Mouse (Mus musculus) gastrocnemius, adult 18-20 months (tissue): ENCODE measurements around the gene Gm10065. TPM values are rescaled to one million over a fixed set of nuclear protein-coding genes. Genes with fewer than 3 reads are reported as not detected.
"Not testable (repeated sequence)": the region's sequence is repeated elsewhere in the genome, so short reads cannot be mapped to it uniquely, and the experiment has no call there.

Experiments
- DNase-seq: peaks from one replicate; pipeline ENCODE4 v3.0.0; 2021; ENCODE audit warnings: low spot score
- long read RNA-seq, 2 experiments: library from polyadenylated mRNA; stranded (forward); transcript quantifications; one replicate each; pipeline ENCODE4 v2.0.0; 2021
- total RNA-seq, 2 experiments: library from RNA; stranded (reverse); gene quantifications; 2 replicates each; pipeline ENCODE4 v1.2.3; 2021

Gm10065 gene
- total RNA-seq = not detected
- long read RNA-seq, experiment 1 = 0 reads
- long read RNA-seq, experiment 2 = 0 reads

DNA sequence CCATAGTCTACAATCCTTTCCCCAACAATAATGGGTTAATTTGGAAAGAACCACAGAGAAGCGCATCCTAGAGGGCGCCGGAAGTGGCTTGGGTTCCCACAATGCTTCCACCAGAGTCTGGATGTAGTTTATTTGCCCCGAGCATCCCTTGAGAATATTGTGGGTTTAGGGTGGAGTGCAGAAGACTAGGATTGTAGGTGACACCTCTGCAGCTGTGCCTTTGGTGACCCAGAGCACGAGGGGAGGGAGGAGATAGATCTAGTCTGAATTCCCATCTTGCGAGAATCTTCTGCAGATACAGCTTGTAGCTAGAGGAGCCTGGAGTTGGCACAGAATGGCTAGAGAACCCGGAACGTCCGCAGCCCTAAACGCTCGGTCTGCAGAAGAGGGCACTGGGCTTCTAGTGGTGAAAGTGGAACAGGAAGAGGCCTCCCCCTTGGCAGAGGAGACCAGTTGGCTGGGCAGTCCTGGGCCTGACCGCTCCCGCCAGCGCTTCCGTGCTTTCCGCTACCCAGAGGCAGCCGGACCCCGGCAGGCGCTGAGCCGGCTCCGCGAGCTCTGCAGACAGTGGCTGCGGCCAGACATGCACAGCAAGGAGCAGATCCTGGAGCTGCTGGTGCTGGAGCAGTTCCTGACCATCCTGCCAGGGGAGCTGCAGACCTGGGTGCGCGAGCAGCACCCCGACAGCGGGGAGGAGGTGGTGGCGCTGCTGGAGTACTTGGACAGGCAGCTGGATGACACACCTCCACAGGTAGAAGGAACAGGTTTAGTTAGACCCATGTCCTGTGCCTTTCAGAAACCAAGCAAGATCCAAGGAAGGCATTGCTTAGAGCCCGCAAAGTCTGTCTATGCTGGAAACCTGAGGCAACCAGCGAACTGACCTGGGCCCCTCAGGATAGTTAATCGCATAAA, at the start of gene Gm10065, which contains the start of gene Zkscan4:
TSS of gene Gm10065 (minus strand) at position 683 of the 912 bp plus-strand sequence.
TSS of gene Zkscan4 (plus strand) at position 149 of the 912 bp plus-strand sequence.
- DNase-seq = peak; percentile 59

DNA sequence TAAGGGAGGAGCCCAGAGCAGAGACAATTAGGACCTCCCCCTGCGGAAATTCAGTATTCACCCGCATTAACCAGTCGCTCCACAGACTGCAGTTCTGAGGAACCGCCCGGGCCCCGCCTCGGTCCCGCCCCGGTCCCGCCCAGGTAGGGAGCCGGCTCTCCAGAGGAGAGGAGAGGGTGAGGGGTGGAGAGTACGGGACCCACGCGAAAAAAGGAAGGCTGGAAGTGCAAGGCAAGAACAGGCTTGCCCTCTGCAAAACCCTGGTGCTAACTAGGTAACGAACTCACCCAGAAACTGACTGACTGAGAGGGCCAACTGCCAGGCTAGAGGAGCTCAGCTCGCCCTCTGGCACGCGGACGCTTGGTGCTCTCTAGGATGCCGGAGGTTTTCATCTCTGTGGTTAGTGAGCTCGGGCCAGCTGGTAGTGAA, 27.0 kb upstream of the Gm10065 start:
- peak; percentile 74 for DNase-seq

DNA sequence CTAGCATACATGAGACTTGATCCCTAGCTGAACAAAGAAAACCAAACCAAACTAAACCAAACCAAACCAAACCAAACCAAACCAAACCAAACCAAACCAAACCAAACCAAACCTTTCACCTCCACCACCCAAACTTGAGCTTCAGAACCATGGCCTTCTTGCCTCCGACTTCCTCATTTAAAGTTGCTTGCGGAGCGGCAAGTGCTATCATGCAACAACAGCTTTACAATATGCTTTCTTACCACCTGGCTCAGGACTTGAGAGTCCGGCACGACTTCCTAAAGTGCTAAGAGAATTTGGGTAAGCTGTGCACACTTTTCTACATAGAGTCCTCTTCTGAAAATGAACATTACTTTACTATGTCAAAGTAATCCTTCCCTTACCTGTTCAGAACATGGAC, 23.1 kb upstream of the Gm10065 start:
- no peak for DNase-seq

DNA sequence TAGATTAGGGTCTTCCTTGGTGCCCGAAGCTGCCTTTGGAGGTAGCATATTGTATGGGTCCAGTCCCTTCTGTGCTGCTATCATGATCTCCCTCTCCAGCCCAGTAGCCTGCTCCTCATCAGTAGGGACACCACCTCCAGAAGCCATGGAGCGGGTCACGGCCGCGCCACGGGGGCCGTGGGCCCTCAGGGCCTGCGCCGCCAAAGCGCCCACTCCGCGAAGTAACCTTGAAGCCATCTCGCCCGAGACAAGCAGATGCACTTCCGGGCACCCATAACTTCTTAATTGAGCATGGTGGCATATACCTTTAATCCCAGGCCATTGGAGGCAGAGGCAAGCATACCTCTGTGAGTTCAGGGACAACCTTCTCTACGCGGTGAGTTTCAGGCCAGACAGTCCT, 21.9 kb upstream of the Gm10065 start, which contains the start of gene Gm11273:
TSS of gene Gm11273 (minus strand) at position 237 of the 400 bp plus-strand sequence.
- DNase-seq = not testable (repeated sequence)

DNA sequence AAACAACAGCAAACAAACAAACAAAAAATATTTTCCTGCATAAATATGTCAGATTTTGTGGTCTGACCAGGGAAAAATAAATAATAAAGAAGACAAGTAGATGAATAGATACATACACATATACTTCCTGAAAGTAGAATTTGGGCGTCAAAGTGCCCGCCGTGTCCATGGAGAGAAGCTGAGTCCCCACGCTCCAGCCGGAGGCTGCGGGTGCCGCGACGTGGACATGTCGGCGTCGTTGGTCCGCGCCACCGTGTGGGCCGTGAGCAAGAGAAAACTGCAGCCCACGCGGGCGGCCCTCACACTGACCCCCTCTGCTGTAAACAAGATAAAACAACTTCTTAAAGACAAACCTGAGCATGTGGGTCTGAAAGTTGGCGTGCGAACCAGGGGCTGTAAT, 15.8 kb upstream of the Gm10065 start, which contains the start of gene AK157302:
TSS of gene AK157302 (plus strand) at position 144 of the 400 bp plus-strand sequence.
- no peak for DNase-seq

DNA sequence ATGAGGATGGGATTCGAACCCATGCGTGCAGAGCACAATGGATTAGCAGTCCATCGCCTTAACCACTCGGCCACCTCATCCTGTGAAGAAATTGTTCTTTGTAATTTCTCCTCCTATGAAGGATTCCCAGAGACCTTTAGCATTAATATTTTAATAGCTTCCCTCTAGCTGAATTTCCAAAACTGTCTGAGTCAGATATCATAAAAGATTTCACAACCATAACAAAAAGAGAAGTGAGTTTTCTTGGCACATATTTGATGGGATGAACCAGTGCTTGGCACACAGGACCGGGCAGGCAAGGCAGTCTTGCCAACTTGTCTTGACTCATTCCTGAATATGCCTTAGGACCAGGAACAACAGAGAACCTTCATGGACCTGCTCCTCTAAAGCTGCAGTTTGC, 13.6 kb upstream of the Gm10065 start:
- no peak for DNase-seq

DNA sequence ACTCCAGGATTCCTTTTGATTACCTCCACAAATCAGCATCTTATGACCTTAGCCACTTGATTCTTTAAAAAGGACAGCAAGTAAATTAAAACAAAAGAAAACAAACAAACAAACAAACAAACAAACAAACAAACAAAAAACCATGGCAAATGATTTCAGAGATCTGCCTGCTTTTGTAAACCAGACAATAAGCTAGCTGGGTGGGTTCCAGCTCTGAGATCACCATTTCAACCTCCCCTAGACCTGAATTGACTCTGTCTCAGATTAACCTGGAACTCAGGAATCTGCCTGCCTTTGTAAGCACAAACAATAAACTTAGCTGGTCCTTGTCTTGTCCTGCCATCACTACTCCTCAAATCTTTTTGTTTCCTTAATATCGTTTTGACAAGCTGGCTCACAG, 7.6 kb upstream of the Gm10065 start:
- no peak for DNase-seq

DNA sequence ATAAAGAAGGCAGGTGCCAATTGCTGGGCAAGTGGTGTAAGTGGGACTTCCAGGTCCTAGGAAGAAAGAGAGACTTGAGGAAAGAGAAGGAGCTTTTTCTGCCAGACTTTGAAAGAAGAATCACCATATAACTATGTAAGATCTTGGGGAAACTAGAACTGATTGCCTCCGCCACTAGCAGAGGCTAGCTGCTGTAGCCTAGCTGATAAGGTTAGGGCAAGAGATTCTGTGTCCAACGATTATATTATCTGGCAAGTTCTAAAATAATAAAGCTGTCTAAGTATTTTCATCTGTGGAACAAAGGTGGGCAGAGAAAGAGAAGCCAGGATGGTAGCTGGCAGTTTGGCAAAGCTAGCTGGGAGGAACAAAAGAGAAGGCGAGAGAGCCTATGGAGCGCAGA, 6.8 kb downstream of the Gm10065 start:
- DNase-seq = no peak

DNA sequence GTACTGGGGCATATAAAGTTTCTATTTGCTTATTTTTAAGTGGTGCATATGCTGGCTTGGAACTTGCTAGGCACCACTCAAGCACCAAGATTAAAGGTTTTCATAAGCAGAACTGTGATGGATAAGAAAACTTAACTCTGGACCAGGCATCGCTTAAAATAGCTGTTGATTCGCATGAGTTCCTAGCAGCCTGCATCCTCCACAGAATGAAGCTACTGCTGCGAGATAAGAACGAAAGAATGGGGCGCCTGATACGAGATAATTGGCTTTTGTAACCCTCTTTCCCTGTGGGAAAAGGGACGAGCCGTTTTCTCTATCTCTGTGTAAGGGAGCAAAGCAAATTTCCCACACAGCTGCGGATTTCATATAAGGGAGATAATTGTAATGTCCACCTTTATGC, 10.1 kb downstream of the Gm10065 start:
- DNase-seq = no peak

DNA sequence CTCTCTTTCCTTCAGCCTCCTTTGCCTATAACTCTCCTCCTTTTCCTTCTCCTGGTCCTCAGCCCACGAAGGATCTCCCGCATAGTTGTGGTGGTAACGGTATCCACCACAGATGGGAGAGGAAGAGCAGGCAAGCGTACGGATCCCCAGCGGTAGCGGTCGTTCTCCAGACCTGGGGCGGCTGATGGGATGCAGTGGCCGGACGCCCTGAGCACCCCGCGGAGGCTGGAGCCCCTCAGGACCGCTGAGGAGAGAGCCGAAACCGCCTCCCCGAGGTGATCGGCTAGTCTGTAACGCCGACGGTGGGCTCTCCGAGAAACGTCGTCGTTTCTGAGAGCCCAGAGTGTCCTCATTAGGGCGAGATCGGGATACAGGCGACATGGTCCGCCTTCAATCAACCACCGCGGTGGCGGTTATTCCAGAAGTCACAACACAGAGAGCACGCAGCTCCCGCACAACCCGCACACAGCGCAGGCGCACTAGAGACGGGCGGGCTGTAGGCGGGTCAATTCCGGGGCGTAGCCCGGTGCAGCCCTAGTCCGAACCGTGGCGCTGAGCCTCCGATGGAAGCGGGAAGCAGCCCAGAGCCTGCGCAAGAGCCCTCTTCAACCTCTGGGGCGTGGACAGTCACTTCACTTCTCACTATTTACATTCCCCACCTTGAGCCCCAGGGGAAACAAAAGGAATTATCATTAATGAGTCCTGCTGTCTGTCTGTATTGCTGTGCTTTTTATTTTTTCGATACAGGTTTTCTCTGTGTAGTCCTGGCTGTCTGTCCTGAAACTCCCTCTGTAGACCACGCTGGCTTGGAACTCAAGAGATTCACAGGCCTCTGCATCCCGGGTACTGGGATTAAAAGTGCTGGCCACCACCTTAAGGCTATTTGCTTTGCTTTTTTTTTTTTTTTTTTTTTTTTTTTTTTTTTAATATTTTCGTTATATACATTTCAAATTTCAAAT, 10.9 kb downstream of the Gm10065 start, which contains the start of gene Nkapl:
TSS of gene Nkapl (minus strand) at position 449 of the 959 bp plus-strand sequence.
- peak; percentile 79 for DNase-seq

DNA sequence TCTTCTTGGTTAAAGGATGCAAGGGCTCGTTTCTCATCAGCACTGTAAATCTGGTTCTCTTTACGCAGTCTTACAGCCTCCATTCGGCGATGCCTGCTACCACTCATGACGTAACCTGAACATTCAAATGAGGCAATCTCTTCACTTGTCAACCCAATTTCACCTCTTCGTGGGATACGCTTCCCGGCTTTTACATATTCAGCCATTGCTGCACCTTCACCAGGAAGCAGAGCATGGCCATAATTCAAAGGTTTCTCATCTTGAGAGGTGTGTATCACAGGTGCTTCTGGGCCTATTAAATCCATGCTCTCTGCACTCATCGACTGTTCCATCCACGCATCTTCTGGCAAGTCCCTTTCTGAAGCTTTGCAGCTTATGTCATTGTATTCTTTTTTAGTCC, 11.9 kb downstream of the Gm10065 start:
- DNase-seq = no peak

DNA sequence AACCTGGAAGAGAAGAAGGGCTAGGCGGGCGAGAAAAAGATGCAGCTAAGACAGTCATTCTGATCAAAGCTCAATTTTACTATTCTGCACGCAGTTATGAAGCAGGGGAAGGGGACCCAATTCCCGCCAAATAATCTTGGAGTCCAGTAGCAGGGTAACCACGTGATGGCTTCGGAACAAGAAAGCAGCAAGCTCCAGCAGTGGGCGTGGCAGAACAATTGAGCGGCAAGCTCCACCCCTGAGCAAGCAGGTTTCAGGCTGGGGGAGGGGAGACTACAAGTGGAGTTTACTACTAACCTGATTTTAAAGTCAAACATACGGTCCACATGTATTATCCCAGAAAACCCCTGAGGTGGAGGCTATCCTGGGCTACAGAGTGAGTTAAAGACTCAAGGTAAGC, 16.7 kb downstream of the Gm10065 start:
- DNase-seq = not testable (repeated sequence)

DNA sequence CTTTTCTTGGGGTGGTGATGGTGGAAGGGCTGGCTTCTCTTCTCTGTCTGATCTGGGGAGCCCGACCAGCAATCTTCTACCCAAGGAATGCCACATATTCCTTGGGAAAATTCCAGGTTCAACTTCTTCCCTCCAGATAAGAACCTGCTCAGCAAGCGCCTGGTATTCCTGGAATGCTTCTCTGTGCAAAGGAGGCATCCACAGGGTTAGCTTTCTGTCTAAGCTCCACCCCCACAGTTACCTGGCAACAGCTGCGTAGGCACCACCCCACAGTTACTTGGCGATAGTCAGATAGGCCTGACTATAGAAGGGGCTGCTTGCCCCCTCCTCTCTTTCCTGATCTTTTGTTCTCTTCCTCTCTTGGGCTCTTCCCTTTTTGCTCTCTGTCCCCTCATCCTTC, 22.9 kb downstream of the Gm10065 start:
- no peak for DNase-seq

DNA sequence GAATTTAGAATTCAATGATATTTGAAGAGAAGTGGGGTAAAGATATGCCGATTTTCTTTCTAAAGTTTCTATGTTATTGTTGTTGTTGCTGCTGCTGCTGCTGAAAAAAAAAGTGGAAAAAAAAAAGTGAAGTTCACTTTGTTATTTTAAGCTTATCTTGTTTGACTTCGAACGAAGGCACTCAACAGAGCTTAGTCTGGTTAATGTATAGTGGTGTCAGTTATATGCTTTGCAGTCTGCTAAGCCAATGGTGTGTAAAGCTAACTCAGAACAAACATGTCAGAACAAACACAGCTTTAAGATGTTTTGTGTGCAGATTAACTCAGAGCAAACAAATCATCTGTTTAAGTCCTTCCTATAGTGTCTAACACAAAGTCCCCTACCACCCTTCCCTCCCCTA, 25.1 kb downstream of the Gm10065 start:
- DNase-seq = no peak

DNA sequence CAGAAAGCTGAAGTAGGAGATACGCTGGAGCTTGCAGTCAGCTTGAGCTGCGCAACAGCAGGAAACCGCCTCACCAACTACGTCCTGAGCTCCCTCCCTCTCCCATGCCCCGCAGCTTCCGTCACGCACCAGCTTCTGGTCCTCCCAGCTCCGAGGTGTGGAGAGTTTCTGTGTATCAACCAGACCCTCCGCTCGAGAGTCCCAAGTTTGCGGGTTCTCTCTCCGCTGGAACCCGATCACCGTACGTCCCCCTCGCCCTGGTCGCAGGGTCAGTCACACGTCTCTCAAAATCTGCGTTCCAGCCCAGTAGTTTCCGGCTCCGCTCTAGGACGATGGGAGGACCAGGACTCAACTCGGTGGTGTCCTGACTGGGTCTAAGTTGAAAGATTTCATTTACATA, 25.8 kb downstream of the Gm10065 start, which contains the start of gene Zscan26:
TSS of gene Zscan26 (minus strand) at position 282 of the 400 bp plus-strand sequence.
- peak; percentile 84 for DNase-seq

DNA sequence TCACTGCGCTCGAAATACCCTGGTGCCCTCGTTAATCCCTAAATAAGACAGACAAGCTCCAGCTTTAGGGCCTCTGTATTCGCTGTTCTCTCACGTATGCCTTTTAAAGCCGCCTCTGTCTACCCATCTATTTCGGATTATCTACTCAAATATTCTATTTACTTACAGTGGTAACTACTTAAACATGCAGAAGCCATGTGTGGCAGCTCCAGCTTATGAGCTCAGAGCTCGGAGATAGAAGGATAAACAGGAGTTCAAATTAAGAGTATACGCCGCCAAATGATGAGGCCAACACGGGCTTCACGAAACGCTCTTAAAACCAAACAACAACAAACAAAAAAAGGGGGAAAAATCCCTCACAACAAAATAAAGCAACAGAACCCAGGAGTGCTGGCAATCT, 26.2 kb downstream of the Gm10065 start:
- no peak for DNase-seq

DNA sequence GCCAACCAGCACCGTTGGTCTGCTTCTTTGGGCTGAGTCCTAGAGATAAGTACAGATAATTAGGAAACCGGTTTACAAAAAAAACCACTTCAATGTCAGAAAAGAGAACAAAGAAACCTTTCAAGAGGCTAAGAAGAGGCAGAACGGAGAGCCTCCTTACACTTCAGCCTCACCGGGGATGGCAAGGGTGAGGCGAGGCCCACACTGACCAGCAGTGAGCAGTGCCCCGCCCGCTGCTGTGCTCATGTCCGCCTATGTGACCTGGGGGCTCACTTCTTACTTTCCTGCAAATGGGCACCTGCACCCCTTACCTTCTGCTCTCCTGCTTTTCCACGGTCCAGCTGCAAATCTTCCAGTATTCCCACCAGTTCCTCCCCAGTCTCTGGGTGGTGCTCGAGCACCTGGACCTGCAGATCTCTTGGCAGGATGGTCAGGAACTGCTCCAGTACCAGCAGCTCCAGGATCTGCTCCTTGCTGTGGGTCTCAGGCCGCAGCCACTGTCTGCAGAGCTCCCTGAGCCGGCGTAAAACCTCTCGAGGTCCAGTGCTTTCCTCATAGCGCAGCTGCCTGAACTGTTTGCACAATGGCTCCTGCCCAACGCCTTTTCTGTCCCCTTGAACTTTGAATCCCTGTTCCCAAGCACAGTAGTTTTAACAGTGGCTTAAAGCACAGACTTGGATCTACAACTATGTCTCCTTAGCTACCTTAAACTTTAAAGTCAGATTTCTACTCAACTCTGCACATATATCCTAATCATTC, 31.2 kb downstream of the Gm10065 start:
- no peak for DNase-seq

DNA sequence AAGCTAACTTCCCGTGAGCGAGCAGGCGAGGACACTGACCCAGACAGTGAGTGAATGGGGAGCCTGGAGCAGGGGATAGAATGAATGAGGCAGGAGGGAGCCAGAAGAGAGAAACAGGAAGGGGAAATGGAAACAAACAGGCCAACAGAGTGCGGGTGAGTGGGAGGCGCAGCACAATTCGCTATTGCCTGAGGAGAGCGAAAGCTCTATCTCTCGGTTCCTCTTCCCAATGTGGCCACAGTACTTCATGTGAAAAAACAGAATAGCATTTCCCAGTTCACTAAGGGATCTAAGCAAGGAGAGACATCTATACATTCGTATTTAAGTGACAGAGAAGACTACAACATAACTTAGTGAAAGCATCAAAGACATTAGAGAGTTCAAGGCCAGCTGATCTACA, 32.4 kb downstream of the Gm10065 start:
- DNase-seq = no peak

DNA sequence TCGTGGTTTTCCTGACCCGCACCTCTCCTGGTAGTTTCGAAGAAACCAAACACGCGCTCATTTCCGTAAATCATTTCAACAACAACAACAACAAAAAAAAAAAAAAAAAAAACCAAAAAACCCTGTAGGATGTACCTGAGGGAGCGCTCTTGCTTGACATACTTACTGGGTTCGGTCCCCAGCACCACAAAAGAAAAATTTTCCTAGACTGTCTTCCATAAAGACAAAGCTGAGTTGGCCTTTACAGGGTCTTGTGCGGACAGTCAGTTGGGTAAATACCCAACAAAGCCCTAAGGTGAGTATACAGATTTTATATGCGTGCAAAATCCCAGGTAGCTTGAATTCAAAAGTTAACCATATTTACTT, 38.1 kb downstream of the Gm10065 start:
- no peak for DNase-seq

DNA sequence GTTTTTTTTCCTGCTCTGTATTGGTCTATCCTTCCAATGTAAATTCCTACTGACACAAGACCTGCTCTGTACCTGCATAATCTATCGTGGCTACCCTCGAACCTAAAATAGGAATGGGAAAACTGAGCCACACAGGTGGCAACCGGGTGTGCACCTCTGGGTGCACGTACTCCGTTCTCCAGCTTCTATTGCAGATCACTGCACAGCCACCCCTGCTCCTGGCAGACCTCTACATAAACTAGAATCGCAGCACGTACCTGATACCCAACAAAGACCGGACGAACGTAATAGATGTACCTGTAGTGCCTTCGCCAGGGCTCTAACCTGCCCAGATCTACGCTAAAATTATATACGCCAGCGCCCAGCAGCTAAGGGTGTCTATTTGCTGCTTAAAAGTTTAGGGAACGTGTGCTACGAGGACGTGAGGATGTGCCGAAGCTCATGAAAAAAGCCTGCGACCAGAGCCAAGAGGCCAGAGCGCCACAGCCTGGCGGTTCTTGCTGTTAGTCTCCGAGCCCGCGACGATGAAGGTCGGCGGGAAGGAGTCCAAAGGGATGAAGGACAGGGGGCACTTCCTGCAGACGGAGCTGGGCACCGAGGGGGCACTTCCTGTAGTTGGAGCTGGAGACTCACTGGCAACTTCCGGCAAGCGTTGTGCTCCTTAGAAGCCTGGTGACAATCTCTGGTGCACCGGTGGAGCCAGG, 38.6 kb downstream of the Gm10065 start, which contains the start of gene Pgbd1:
TSS of gene Pgbd1 (minus strand) at position 556 of the 704 bp plus-strand sequence.
- DNase-seq = peak; percentile 33
